Mouse (Mus musculus): ENCODE results near the gene Umps. TPM values are rescaled to one million over a fixed set of nuclear protein-coding genes. Genes with fewer than 3 reads are reported as not detected.
A peak's percentile ranks its signal among the peaks of the same experiment; 100 is the strongest.

The Umps gene
- total RNA-seq (2022) = 10 to 100 TPM; 13.0 to 13.5 (median 13.2) TPM

DNA sequence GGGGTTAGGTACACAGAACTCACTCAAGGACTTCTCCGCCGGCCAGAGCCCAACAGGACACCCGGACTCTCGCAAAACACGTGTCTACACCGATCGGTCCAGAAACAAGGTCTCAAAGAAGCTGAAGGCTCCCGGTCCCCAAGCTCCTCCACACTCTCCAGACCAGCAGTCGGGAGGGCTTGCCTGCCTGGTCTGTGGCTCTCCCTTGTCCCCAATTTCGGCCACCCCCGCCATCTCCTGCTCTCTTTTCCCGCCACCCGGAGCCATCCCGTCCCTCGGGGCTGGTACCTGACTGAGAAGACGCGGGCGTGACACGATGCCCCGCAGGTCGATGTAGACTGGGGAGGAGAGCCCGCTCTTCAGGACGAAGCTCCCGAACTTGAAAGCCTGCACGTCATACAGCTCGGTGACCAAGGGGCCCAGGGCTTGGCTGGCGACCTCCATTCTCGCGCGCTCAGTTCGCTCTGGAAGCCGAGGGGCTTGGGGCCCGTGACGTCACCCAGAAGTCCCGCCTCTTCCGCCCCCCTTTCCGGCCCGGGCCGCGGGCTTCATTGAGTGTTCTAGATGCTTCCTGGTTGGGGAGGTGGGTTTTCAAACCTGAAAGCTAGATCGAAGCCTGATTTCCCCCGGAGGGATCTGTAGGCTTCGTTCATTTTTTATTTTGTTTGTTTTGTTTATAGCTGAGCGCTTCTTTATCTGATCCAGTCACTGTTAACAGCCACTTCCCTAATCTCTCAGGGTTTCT lies at the start of gene Umps:
TSS of gene Umps (minus strand) at position 501 of the 745 bp plus-strand sequence.
- DNase-seq (ENCODE audit: low spot score in 2 of 2) = peak; percentile 71 to 75

DNA sequence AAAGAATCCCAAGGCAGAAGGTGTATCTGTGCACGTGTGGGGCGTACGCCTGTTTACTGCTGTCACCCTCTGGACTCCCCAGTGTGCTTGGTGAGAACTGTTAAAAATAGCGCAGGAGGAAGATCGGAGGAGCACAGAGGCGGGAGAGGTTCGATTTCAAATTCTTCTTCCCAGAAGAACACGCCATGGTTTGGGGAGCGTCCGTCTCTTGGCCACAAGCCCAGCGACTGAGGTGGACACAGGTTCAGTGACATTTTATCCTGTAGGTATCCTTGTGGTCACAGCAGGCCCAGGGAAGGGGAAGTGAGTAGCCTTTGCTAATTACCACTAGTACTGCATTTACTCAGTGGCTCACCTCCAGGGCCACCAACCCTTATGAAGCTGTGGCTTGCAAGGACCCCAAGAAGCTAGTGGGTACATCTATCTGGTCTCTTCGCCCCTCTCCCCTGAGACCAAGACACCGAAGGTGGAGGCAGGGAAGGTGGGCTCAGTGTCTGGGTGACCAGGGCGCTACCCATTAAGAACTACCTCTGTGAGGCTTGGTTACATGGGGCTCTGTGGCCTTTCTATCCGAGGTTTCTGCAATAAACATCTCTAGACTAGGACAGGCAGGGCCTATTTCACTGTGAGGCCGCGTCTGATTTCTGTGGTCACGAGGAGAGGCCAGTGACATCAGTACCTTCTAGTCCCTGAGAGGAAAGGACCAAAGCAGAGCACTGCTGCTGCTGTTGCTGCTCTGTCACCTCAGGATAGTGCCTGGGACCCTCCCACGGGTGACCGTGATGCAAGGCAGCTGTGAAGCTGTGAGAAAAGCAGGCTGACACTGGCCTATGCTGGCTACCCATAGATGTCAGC lies 45.4 kb upstream of the Umps start:
- DNase-seq (ENCODE audit: low spot score in 2 of 2) = no peak

DNA sequence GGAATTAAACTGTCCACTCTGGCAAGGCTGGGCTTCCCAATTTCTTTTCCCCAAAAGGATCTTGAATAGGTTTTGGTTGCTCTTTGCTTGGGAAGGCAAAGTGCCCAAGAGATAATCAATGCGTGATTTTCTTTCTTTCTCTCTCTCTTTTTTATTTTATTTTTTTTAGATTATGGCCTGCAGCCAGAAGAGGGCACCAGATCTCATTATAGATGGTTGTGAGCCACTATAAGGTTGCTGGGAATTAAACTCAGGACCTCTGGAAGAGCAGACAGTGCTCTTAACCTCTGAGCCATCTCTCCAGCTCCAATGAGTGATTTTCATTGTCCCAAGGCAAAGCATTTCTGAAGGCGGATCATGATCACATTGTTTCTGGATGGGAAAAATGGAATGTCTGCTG lies 42.7 kb upstream of the Umps start:
- no peak for DNase-seq (ENCODE audit: low spot score in 2 of 2)

DNA sequence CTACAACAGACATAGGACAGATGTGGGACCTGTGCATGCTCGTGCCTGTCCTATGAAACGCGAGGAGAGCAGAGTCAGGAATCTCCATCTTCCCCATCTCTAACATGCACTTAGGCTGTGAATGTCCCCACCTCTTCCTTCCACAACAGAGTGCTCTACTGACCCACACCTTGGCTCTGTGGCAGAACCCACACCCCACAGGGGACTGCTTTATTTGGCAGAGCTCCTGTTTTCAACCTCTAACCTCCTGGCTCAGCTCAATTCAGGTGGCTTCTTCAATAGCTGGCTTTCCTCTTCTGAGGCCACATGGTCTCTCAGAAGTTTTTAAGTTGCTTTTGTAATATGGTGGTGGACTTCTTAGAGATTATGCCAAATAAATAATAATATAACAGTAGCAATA lies 39.1 kb upstream of the Umps start:
- no peak for DNase-seq (ENCODE audit: low spot score in 2 of 2)

DNA sequence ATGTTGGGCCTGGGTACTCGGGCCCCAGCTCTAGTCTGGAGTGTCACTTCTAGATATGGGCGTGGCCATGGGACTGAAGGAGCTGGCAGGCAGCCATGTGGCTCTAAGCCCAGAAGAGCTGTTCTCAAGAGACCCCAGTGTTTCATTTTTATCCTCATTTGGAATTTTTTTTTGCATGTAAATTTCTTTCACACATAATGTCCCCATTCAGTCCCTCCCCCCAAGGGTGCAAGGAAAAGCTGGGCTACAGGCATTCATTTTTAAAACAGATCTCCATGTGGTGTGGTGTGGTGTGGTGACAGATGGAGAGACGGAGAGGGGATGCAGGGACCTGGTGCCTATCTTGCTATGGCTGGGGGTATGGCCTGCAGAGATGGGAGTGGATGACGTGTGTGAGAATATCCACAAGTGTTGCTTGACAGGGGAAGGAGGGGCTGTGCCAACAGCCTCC lies 37.3 kb upstream of the Umps start:
- peak in 1 of 2 experiments; percentile 48 for DNase-seq (ENCODE audit: low spot score in 2 of 2)

DNA sequence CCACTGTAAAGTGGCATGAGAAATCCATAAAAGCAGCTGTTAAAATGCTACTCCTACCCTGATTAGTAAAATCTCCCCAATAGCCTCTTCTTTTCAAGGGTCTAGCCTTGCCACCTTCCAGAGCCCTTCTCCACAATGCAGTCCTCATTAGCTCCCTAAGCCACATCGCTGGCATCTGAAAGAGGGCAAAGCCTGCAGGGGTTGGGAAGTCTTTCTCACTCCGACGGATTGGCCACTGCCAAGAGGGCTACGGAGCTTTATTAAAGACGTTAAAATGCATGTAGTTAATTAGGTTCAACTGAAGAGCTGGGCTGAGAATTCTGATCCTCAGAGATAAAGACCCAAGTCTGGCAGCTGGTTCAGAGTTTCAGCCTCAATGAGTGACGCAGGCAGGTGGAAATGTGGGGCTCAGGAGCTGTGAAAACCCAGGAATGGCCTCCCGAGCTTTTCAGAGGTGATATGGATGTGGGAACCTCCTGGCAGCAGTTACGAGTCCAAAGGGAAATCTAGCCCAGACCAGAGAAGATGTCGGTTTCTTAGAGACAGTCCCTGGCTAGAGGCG lies 36.8 kb upstream of the Umps start:
- no peak for DNase-seq (ENCODE audit: low spot score in 2 of 2)

DNA sequence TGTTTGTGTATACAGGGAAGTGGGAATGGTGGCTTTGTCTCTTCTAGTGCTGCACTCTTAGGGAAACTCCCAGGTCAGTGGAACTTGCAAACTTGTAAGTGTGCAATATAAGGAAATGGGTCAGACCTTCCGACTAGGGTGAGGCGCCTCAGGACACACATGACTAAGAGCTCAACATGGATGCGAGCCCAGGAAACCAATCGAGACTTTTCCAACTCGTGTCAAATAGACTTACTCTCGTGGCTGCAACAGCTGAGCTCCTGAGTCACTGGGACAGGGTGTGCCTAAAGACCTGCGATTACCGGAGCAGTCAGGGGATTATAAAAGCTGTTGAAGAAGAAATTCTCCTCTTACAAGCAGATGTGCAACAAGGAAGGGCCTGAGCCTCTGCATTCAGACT lies 33.9 kb upstream of the Umps start:
- no peak for DNase-seq (ENCODE audit: low spot score in 2 of 2)

DNA sequence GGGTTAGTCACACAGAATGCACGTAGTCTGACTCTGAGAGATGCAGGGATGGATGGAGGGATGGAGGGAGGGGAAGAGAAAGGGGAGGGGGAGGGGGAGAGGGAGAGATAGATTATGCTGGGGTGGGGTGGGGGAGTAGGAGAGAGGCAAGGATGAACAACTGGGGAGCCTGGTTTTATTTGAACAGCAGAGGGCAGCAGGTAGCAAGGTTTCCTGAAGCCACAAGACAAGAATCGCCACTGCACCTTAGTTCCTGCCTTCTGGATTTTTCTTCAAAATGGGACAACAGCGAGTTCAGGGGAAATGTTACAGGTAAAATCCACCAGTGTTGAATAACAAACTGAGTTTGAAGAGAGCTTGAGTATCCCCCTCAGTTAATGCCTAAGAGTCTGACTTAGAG lies 32.5 kb upstream of the Umps start:
- no peak for DNase-seq (ENCODE audit: low spot score in 2 of 2)

DNA sequence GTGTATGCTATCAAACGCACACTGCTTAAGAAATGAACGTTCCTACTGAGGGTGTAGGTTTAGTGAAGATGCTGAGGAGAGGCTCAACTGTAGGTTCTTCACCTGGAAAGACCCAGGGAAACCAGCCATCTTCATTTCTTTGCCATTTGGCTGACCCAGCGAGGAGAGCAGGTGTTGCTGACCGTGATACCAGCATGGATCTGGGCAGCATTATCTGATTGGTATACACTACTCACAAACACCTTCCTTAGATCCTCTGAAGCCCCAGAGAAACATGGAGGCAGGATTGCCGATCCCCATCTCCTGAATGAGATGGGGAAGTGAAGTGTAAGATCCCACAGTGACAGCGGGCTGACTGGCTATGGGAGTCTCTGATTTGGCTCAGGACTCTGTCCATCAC lies 31.2 kb upstream of the Umps start:
- DNase-seq (ENCODE audit: low spot score in 2 of 2) = no peak

DNA sequence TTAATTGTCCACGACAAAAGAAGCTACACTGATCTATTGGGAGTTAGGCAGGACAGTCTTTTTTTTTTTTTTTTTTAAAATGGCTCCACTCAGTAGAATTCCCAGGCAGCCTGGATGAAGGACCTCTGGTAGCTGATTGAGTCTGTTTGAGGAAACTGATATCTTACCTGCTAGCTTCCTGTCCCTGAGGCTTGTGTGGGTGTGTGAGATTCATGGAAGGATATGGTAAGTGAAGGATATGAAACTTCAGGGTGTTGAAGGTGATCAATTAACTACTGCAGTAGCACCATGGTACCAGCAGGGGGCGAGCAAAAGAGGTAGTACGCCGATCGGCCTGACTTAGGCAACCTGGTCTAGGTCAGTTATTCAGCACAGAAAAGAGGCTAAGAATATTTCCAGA lies 29.2 kb upstream of the Umps start:
- no peak for DNase-seq (ENCODE audit: low spot score in 2 of 2)

DNA sequence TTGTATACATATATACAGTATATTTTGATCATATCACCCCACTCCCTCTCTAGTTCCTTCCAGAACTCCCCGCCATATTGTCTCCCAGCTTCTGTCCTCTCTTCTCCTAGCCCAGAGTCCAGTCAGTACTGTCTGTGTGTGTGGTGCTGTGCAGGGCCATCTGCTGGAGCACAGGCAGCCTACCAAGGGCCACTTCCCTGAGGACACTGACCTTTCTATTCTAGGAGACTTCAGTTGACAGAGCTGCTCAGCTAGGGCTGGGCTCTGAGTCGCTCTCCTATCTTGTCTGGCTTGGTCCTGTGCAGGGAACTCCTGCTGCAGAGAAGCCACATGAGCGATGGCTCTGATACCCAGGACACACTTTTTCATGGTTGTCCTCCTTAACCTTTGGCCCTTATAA lies 28.7 kb upstream of the Umps start:
- no peak for DNase-seq (ENCODE audit: low spot score in 2 of 2)

DNA sequence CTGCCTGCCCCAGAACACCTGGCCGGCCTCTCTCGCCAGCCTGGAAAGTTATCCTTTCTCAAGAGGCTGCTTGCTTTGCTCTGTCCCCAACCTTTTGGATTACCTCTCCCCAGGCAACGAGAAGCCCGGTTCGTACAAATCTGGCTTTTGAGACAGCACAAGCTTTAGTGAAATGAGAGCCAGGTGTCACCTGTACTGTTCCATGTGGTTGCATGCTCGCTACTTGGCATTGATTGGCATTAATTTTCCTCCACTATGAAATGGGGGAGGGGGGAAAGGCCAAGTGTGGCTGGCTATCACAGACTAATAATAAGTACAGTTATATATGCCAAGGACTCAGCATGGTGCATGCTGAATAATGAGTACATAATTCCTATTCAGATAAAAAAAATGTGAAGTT lies 27.5 kb upstream of the Umps start:
- no peak for DNase-seq (ENCODE audit: low spot score in 2 of 2)

DNA sequence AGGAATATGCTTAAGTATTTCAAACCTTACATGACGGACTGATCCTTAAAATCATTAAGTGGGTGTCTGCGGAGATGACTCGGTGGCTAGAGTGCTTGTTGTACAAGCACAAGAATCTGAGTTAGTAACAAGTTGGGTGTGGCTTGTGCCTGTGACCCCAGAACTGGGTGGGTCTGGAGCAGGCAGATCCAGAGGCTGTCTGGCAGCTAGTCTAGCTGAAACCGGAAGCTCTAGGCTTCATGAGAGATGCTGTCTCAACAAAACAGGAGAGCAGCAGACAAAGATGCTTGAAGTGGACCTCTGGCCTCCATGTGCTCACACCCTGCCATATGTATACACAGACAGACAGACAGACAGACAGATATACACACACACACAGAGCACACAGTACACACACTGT lies 23.9 kb upstream of the Umps start:
- no peak for DNase-seq (ENCODE audit: low spot score in 2 of 2)

DNA sequence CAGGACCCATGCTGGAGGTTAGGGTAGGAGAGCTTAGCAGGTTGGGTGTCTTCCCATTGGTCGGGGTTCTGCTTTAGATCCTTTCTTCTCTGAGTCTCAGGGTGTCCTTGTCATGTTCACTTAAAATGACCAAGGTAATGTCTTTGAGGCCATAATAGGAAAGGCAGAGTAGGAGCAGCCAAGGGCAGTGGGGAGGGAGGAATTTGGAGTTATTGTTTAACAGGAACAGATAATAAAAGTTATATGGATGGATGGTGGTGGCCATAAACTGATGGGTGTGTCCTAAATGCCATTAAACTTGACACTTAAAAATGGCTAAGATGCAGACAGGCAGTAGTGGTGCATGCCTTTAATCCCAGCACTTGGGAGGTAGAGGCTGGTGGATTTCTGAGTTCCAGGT lies 22.3 kb upstream of the Umps start:
- DNase-seq (ENCODE audit: low spot score in 2 of 2) = no peak

DNA sequence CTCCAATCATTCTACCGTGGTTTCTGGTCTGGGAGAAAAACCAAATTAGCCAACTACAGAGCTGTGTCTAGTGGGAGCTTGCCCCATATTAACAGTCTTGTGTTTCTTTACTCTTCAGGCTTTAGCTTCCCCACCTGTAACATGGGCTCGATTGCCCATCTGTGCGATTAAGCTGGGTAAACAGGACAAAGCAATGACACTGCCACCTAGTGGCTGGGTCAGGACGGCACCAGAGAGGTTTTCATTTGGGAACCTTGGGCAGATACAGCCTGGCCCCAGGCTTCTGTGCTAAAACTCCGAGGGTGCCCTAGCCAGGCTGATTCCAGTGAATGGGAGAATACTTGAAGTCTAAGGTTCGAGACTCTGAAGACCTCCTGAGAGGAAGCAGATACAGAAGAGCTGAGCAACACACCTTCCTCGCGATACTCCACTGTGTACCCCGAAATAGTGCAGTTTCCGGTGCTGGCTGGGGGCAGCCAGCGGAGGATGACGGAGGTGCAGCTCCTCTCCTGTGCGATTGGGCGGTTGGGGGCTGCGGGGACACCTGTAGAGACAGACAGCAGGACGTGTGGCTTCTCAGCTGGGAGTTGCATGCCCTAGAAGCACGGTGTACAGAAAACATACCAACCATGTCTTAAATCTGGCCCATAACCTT lies 21.6 kb upstream of the Umps start:
- no peak for DNase-seq (ENCODE audit: low spot score in 2 of 2)

DNA sequence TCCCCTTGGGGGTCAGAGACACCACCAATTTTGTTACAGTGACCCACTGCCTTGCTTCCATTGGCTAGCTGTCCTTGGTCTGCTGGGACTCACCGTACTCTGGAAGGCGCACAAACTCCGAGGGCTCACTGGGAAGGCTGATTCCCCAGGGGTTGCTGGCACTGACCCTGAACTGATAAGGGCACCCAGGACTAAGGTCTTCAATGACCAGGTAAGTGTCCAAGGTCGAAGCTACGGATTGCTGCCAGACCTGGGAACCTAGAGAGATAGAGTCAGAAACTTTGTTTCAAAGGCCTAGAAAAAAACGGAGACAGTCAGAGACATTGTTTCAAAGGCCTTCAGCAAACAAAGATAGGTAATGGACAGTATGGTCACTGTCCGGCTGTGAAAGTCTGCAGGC lies 20.2 kb upstream of the Umps start:
- no peak for DNase-seq (ENCODE audit: low spot score in 2 of 2)

DNA sequence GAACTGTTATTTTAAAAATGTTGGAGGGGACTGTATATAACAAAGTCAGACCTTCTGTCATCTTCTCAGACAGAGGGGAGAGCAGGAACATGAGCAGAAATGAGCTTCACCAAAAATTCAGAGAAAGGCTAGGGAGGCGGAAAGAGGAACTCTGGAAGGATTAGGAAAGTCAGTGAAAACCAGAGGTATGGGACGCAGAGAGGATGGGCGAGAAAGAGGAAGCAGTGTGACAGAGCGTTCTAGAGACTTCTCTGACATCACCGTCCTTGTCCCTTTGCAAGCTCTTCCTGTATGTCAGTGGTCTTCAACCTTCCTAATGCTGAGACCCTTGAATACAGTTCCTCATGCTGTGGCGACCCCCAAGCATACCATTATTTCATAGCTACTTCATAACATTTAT lies 18.5 kb upstream of the Umps start:
- DNase-seq (ENCODE audit: low spot score in 2 of 2) = no peak

DNA sequence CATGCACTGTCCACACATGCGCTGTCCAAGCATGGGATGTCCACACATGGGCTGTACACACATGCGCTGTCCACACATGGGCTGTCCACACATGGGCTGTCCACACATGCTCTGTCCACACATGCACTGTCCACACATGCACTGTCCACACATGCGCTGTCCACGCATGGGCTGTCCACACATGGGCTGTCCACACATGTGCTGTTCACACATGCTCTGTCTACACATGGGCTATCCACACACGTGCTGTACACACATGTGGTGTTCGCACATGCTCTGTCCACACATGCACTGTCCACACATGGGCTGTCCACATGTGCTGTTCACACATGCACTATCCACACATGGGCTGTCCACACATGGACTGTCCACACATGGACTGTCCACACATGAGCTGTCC lies 16.9 kb upstream of the Umps start:
- no peak for DNase-seq (ENCODE audit: low spot score in 2 of 2)

DNA sequence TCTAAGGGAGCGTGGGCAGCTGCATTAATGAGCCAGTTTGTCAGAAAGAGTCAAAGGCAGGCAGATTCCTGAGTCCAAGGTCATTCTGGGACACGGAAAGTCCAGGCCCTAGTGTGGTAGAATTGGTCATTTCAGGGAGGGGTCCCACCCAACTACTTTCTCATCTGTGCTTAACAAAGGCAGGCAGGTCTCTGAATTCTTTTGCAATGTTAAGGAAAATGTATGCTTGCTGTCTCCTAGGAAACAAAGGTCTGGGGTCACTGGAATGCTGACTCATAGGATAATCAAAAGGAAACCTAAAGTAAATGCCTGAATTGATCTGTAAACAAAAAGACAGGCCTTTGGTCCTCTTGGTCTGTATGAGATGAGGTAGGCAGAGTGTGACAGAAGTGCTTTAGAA lies 13.0 kb upstream of the Umps start:
- DNase-seq (ENCODE audit: low spot score in 2 of 2) = no peak

DNA sequence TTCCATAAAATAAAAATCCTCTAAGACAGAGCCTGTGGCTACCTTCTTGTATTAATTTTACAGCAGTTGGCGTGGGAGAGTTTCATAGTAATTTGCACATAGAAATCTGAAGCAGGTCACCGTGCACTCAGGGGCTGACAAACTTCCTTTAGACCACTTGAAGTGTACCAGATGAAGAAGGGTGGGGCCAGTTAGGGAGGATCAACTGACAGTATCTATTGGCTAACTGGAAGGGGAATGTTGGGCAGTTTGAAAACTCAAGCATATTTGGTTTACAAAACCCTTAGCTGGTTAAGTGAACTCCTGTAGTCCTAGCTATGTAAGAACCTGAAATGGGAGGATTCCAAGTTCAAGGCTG lies 424 bp upstream of the Umps start:
- no peak for DNase-seq (ENCODE audit: low spot score in 2 of 2)

DNA sequence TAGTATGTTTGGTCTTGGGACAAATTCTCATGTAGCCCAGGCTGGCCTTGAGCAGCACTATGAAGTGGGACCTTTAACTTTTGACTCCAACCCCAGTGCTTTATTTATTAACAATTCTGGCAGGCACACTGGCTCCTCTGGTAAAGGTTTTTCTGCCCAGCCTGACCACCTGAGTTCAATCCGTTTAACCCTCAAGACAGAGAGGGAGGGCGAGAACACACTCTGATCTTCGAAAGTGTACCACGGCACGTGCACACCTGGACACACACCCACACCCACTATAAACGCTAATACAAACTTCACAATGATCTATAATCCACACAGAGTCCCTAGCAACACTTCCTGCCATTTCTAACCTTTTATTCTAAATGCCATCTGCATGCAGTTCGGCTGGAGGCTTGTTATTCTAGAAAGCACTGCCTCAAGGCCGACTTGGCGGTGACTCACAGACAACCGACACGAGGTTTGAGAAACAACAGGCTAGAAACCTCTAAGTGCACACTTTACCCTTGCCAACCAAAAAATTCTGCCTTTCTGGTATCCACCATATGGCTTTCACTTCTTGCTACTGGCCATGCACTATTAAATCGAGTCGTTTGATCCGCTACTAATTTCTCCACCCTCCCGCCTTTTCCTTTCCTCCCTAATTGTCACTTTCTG lies 830 bp downstream of the Umps start:
- DNase-seq (ENCODE audit: low spot score in 2 of 2) = no peak

DNA sequence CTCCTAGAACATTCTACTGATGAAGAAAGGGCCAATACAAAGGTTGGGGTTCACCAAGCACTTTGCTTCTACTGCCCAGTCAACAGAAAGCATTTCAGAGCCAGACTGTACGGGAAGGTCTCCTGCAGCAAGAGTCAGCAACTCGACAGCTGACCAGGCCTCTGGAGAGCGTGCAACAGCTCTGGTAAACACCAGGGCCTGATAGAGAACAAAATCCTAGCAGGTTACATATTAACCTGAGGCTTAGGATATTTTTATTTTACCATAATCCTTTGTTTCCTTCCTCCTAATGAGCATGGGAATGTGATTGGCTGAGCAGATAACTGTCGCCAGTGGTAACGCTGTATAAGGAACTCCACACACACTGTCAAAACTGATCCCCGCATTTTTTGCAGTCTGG lies 3.3 kb downstream of the Umps start:
- DNase-seq (ENCODE audit: low spot score in 2 of 2) = no peak
